Mouse (Mus musculus) left cerebral cortex, adult 9 months (tissue): ENCODE data around the gene Hacd3.
A peak's percentile ranks its signal among the peaks of the same experiment; 100 is the strongest.
"Not testable (repeated sequence)": the region's sequence is repeated elsewhere in the genome, so short reads cannot be mapped to it uniquely, and the experiment has no call there.

Source experiments
- DNase-seq, 2 experiments: peaks; one replicate each; pipeline ENCODE4 v3.0.0; 2022; ENCODE audit warnings: low spot score in 2 of 2

Gene Hacd3

DNA sequence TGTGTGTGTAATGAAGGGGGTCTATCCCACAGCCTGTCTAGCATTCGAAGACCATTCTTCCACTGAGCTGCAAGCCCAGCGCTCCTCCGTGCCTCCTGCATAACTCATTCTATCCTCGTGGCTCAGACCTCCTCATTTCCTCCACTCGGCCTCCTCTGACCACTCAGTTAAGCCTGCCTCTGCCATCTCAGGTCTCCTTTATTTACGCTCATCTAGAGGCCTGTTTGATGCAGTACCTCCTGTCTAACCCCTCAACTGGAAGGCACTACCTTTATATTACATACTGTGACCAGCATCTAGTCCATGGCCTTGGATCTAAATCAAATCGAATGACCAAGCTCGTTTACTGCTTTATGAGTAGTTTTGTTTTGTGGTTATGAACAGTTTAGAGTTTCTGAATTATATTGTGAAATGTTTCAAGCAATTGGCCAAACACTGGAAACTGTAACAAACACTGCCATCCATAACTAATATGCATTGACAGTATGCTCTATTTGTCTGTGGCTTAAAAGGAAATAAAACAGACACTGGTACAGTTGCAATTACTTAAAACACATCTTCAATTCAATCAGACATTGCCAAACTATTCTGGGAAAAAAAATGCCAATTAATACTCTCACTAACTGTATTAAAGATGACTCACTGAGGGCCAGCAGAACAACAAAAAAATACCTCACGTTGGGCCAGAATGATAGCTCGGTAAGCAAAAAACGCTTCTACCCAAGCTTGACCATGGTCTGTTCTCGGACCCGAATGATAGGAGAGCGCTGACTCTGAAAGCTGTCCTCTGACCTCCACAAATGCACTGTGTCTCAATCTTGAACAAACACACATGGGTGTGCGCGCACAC is 4.3 kb downstream of the Hacd3 start:
- DNase-seq: no peak

DNA sequence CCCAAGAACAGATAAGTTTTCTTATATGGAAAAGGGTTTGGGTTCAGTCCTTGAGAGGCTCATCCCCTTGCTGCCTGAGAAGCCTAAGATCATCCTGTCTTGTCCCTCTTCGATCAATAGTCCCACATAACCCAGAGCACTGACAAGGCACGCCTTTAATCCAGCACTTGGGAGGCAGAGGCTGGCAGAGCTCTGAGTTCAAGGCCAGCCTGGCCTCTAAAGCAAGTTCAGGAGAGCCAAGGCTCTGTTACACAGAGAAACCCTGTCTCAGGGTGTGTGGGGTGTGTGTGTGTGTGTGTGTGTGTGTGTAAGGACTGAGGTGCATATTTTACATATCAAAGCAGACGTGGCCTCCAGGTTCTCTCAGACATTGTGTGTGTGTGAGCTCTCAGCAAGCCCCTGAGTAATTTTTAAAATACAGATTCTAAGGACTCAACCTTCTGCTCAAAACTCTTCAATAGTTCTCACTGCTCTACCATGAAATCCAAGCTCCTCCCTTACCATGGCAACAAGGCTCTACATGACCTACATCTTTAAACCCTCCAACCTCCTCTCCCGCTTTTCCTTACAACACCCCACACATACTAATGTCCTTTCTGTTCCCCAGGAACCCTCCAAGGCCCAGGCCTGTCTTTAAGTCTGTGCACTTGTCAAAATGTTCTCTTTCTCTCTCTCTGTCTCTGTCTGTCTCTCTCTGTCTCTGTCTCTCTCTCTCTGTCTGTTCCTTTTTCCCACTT is 5.1 kb downstream of the Hacd3 start:
- no peak for DNase-seq

DNA sequence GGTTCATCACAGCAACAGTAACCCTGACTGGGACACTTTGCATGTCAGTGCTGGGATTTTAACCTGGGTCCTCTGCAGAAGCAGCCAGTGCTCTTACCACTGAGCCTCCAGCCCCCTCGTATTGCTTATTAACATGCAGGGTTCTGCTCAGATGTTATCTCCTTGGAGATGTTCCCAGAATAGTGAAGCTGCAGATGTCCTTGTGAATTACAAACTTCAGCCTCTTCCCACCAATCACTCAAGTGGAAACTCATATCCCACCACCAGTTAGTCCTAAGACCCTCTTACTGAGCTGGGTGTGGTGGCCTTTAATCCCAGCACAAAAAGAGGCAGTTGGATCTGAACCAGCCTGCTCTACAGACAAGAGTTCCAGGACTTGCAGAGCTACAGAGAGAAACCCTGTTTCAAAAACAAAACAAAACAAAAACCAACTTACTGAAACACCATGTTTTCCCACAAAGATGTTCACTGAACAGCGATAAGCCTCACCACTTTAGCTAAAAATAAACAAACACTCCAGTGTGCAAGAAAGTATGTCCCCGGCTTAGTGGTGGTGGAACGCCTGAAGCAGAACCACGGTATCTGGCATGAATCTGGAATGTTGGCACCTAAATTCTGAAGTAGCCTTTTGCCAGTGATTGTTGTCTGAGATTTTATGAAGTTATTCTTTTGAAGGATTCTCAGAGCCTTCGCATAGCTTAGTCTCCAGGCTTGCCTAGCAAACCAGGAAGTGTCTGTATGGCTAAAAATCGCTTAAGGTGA is 5.9 kb downstream of the Hacd3 start:
- DNase-seq: no peak

DNA sequence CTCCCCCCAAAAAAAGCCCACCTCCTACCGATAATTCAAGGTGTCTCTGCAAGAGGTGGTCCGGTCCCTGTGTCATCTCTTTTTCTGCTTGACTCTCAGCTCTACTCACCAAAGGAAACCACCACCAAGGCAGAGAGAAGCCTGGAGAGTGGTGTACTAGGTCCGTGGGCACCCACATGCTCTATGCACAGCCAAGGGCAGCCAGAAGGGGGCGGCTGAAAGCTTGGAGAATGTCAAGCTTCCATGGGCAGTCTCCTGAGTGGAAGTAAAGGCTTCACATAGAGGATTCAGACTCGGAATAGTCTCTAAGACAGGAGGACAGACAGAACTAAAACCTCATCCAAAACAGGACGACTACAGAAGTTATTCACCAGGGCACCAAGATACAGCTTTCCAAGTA is 10.2 kb downstream of the Hacd3 start:
- no peak for DNase-seq

GRCm38 (mm10) chr9:65010632-65011031 is 10.9 kb downstream of the Hacd3 start:
- DNase-seq: no peak

DNA sequence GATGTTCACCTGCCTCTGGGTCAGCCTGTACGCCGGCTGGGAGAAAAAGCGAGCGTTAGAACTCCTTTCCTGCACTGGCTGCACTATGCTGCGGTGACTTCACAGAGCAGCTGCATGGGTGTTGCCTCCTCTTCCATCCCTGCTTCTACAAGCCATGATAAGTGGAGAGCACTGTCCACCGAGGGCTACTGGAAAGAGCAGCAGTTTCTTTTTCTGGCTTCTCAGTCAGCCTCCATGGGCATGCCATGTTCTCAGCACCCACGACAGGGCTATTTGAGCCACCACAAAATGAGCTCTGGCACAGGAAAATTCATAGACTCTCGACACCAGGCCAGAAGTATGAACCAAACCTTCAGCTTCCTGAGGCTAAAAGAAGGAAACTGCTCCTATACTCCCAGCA is 15.8 kb downstream of the Hacd3 start:
- no peak for DNase-seq

DNA sequence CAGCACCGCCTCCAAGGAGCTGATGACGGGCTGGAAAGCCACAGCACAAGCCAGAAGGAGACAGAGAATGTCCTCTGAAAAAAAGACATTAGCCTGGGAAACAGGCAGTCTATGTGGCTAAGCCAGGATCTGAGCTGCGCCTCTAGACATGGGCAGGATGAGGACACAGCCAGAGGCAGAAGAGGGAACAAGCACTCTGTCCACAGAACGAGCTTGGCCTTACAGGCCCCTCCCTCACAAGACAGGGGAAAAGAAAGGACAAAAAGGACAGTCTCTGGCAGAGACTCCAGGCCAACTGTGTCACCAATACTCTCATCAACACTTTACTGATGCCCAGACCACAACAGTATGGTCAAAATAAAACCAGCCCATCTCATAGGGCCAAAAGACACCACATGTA is 20.0 kb downstream of the Hacd3 start:
- no peak for DNase-seq

GRCm38 (mm10) chr9:64995464-64995863 is 26.0 kb downstream of the Hacd3 start:
- DNase-seq: not testable (repeated sequence)

GRCm38 (mm10) chr9:64990291-64990690 is 31.2 kb downstream of the Hacd3 start:
- DNase-seq: no peak

GRCm38 (mm10) chr9:64988443-64988842 is 33.0 kb downstream of the Hacd3 start:
- DNase-seq: no peak

DNA sequence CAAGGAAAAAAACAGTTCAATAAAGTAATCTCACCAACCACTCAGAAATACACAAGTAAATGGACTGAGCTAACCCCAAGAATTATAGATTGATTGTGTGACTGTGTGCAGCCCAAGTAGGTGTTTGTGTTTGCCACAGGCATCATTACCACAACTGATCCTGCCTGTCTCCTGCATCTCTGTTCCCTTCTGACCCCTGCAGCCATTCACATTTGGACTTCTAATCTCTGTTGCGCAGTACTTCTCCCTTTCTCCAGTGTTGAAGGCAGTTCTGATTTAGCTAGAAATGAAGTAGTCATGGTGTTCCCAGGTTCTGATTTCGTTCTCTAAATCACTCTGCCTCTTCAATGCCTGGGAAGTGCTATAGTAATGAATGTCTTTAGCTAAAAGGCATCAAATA is 33.8 kb downstream of the Hacd3 start:
- DNase-seq: no peak

DNA sequence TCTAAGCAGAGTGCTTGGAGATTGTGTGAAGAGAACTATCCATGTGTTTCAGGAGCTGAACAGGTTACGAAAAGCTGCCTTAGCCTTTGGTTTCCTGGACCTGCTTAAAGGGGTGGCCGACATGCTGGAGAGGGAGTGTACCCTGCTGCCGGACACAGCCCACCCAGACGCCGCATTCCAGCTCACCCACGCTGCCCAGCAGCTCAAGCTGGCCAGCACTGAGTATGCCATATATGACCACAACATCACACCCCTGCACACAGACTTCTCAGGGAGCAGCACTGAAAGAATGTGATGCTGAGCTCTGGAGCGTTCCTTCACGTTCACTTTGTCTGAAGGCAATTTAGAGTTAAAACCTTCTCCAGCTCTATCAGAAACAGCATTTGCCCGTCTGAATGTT is 35.7 kb downstream of the Hacd3 start:
- no peak for DNase-seq

GRCm38 (mm10) chr9:64985037-64985794 is 36.3 kb downstream of the Hacd3 start:
- DNase-seq: no peak

DNA sequence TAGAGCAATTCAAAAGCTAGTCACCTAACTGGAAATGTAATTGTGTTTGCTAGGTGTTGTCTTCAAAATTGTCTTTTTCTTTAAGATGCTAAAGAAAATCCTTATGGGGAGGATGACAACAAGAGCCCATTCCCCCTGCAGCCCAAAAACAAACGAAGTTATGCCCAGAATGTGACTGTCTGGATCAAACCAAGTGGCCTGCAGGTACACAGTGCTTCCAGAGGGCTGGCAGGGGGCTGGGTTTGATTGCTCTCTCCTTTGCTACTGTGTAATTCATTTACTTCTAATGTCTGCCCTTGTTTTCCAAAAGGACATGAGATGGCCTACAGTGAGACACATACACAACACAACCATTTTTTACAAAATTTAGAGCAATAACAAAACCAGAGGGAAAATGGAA is 39.6 kb downstream of the Hacd3 start:
- DNase-seq: no peak

DNA sequence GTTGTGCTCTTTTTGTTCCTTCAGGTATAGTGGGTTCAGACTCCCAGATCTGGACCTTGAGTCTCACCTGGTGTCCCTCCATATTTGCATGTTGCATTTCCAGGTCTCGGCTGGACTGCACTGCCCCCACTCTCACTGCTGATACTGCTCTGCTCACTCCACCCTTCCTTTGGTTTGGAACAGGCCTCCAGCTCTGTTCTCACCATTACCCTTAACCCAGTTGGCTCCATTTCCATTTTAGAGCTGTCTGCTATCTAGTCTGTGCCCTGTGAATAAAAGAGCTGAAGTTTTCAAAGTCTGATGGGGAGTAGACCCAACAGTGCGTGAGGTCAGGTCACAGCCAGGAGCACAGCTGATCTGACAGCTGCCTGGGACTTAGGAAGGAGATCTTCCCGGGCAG is 40.9 kb downstream of the Hacd3 start:
- no peak for DNase-seq

- no peak for DNase-seq
These were observed 60.5 kb downstream of the Hacd3 start for GRCm38 (mm10) chr9:64960978-64961320.

DNA sequence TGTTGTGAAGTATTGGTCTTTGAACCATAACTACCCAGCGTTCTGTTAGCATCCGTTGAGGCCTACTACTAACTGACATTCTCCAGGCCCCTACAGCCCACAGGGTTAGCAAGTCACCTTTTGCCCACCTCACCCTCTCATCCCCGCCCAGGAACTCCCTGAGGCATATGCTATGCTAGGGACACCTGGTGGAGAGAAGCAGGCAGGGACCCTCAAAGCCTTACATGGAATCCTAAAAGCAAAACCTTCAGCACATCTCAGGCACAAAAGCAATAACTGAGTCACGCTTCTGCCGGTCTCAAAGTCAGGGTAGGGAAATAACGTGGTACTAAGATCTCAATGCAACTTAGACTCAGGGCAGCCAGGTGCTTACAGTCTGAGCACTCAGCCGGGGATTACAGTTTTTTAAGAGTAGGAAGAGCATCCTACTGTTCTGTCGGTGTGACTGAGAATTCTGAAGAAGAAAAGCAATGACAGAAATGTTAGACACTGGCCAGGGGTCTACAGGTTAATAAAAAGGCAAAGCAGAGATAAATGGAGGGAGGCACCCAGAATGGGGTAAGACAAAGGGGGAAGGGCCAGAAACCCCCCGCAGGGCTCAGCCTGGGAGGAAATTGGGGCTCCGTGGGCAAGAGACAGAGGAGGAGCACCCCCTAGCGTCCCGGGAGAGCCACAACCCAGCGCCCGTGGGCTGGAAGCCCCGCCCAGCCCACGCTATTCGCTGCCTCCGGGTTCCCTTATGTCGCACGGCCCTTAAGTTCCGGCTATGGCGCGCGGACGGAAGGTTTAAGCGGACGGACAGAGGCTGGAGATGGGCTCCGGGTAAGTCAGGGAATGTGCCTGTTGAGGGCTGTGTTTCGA is 61.1 kb downstream of the Hacd3 start, which contains the start of gene Ints14:
Ints14 (plus strand) TSS at position 789 of the 861 bp plus-strand sequence.
- peak; percentile 81 to 97 for DNase-seq

DNA sequence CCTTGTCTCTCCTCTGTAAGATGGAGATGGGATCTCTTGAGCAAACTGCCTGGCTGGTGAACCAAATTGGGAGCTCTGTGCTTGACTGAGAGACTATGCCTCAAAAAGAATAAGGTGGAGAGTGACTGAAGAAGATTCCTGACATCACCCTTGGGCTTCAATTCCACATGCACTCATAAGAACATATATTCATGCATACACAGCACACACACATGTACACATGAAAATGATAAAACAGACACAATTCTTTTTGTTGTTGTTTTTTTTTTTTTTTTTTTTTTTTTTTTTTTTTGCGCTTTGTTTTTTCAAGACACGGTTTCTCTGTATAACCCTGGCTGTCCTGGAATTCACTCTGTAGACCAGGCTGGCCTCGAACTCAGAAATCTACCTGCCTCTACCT is 64.2 kb downstream of the Hacd3 start:
- DNase-seq: no peak

DNA sequence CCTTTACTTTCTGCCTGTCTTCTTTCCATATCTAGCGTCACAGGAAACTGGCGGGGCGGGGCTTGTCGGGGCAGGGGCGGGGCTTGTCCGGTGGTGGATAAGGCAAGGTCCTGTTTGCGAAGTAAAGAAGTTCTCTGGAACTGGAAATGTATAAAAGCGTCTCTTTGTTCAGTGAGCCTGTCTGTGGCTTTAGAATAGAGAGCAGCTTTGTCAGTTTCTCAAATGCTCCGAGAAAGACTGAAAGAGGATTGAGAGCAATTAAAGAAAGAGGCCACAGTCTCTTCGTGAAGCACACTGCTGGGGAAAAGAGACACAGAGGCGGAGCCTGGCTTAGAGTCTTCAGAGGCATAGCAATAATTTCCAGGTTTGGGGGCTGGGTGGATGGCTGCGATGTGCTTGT is 65.2 kb downstream of the Hacd3 start:
- DNase-seq: peak in 1 of 2 experiments; percentile 12

DNA sequence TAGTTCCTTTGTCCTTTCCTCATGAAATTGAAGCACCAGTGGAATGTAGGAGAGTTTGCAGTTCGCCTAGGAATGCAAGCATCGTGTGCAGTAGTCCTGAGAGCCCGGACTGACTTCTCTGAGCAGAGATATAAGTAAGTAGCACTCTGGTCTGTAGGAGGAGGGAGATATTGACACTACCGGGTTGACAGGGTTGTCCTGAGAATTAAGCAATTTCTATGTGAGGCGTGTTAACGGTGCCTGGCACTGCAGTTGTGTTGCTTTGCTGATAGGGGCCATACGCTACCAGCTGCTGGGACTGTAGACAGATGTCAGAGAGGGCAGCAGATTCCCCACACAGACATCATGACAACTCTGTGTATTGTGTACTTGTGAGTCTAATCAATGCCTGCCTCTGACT is 68.3 kb downstream of the Hacd3 start:
- no peak for DNase-seq

DNA sequence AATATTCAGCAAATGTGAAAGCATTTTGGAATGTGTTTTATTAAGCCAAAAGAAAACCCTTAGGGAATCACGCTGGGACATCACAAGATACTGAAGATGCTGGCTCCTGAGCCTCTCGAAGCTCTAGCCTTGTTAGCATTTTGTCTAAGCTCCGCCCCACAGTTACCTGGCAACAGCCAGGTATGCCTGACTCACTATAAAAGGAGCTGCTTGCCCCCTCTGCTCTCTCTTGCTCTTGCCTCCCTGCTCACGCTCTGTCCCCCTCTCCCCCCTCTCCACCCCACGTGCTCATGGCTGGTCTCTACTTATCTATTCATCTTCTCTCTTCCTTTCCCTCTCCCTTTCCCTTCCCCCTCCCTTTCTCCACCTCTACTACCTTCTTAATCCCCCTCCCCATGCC is 69.4 kb downstream of the Hacd3 start:
- DNase-seq: no peak
